Mouse (Mus musculus) common myeloid progenitor, adult 5-6 weeks (primary cell): ENCODE results near the gene Rdh13. TPM values are rescaled to one million over a fixed set of nuclear protein-coding genes. Genes with fewer than 3 reads are reported as not detected.
"Not testable (repeated sequence)": the region's sequence is repeated elsewhere in the genome, so short reads cannot be mapped to it uniquely, and the experiment has no call there.

Experiments
- ATAC-seq: replicated peaks from 2 replicates; pipeline ENCODE4 v1.8.0; 2016; ENCODE audit warnings: low read depth, mild to moderate bottlenecking, moderate TSS enrichment, inconsistent platforms; ENCODE audit not compliant: poor library complexity, severe bottlenecking
- total RNA-seq: library from RNA; stranded (forward); fragments of 200-1000, 187-1606 nt; gene quantifications from 2 replicates; pipeline ENCODE4 v1.2.3, GENCODE M21; 2017

Rdh13 gene
- total RNA-seq, 1 experiment from 2014 or later: 15.1 TPM

DNA sequence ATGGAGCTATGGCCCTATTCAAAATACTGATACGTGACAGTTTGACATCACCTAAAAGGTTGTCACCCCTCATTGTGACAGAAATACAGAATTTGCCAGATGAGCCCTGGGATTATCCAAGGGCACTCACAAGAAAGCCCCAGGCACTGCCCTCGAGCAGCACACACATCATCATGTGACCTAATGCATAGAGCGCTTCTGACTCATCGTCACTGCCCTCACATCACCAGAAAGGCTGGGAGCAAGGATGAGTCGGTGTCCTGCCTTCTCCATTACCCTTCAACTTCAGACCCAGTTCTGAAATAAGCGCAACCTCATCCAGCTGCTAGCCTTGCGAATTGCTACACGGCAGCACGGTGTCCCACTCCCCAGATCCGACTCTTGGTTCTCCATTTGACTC is 4.9 kb downstream of the Rdh13 start:
- no peak for ATAC-seq

DNA sequence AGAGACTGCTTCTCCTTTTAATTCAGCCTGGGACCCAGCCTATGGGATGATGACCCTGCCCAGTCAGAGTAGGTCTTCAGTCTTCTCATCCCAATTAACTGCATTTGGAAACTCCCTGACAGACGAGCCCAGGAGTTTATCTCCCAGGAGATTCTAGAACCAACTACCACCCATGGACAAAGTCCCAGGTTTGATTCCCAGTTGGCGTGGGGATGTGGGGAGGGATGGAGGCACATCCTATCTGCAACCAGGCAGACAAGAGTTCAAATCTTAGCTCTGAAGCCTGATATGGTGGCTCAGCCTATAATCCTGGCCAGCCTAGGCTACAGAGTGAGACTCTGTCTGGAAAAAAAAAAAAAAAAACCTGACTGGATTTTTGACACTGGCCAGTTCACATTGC is 7.7 kb downstream of the Rdh13 start:
- ATAC-seq: no peak

DNA sequence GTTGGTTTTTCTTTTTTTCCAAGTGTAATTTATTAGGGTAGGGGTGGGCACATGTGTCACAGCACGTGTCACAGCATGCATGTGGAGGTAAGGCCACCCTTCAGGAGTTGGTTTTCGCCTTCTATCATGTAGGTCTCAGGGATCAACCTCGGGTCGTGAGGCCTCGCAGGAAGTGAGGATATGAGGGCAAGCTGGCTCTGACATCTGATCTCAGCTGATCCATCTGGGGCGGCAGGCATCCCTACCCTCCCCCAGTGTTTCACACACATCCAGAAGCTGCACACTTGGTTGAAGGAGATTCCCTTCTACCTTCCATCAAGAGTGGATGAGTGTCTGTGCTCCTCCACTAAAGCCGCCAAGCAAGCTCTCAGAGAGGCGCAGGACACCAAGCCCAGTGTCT is 13.4 kb downstream of the Rdh13 start:
- ATAC-seq: no peak

DNA sequence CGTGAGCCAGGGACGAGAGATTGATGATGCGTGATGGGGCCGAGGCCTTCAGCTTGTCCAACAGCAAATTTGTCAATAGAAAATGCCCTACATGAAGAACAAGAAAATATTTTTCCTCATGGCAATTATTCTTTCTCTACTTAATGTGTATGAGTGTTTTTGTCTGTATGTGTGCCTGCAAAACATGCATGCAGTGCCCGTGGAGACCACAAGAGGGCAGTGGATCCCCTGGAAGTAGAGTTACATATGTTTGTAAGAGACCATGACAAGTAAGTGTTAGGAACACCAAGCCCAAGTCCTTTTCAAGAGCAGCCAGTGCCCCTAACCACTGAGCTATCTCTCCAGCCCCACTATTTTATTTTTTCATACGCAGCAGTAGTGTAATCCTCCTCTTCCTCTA is 13.9 kb downstream of the Rdh13 start:
- peak; percentile 28; the same call in 1 of the 2 replicates for ATAC-seq

DNA sequence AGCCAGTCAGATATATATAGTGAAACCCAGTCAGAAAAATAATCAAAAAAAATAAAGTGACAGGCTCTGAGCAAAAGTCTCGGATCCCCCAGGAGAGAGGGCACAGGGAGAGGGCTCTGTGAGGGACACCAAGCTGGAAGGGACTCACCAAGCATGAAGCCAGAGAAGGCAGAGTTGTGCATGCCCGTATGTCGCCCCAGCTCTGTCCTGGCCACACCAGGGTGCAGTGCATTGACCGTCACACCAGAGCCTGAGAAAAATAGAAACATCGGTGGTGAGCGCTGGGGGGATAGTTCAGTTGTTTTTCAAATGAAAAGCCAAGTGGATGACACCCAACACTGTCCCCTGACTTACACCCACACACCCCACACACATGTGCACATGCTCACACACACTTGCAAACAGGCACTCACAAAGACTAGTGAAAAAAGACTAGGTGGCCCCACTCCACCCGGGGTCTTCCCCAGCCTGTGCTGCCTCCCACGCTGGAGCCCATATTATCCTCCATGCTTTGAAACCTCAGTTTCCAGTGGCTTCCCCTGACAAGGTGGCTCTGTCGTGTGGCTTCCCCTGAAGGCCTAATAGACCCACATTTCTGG is 15.1 kb downstream of the Rdh13 start:
- ATAC-seq: no peak

DNA sequence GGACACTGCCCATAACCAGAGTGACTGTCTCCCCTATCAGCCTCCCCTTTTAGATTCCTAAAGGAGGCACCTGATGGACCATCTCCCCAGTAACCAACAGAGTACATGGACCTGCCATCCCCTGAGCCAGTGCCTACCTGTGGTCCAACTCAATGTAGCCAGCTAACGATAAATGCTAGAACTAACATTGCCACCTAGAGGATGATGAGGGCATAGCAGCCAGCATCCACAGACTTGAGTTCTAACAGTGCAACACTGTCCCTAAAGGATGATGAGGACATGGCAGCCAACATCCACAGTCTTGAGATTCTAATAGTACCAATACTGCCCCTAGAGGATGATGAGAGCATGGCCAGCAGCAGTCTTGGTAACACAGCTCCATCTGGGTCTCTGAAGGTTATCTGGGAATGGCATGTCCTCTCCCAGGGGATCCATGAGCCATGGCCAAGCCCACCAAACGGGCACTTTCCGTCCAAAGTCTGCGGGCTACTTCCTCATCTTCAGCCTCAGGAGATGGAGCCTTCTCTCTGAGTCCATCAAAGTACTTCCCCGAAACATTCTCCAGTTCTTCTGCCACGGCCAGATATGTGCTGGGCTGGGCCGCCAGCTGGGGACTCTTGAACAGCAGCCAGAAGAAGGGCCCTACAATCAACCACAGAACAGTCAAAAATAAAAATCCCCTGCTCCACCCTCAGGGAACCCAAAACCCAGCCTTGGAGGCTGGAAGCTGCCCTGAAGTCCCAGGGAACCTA is 18.1 kb downstream of the Rdh13 start:
- ATAC-seq: peak; percentile 86

DNA sequence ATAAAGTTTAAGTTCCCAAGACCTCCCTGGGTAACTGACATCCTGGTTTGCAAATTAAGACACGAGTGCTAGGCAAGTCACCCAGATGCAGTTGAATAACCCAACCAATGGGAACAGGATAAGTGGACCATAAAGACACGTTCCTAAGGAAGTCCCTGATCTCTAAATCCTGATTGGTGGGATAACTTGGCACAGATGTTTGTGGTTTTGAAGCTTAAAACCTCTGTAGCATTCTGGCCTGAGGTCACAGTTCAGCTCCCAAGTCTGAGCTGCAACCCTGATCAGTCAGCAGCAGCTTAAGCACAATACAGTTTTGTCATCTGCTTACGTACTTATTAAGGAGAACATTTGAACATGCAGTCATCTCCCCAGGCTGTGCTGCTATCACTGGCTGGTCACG is 25.2 kb downstream of the Rdh13 start:
- ATAC-seq: no peak

DNA sequence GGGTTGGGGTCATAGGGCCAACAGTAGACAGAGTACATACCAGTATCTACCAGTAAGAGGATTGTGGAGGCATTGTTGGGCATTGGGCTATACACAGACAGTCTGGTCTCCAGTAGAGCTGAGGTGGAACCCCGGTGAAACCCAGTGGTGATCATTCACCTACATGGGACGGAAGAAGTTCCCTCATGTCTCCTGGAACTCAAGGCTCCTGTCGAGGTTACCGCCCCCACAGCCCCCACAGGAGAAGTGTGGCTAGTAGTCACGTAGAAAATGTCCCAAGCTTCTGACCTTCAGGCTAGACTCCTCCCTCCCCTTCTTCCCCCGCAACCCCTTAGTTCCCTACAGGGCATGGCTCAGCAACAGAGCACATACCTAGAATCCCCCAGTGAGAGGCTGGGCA is 25.8 kb downstream of the Rdh13 start:
- ATAC-seq: no peak

DNA sequence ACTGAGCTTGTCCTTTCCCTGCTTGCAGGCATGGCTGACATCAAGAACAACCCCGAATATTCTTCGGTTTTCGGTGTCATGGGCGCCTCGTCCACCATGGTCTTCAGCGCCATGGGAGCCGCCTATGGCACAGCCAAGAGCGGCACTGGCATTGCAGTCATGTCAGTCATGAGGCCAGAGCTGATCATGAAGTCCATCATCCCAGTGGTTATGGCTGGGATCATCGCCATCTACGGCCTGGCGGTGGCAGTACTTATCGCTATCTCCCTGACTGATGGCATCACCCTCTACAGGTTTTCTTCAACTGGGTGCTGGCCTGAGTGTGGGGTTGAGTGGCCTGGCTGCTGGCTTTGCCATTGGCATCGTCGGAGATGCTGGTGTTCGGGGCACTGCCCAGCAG is 33.0 kb downstream of the Rdh13 start:
- ATAC-seq: not testable (repeated sequence)

DNA sequence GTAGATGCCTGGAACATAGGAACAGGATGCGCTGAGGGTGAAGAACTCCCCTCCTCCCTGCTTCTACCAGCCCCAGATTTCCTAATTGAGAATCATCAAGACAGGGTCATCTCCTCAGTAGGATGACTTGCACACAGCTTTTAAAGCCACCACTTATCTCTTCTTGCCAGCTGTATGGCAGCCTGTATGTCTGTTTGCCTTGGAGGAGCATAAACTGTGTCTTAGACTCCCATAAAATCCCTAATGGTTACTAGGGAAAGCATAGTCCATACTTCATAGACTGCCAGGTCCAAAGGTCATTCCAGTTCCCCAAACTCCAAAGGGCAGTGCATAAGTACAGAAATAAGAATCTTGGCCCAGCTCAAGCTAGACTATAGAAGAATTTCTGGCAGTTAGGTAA is 47.7 kb downstream of the Rdh13 start, which contains the start of gene Gp6:
Gene Gp6, minus strand, starts transcription at position 15 of the 400 bp plus-strand sequence.
- ATAC-seq: peak; percentile 50; the same call in 1 of the 2 replicates

Other genes starting within 250 kb of the Rdh13 start
- gene Lilra5, start 207.9 kb downstream of the Rdh13 start, total RNA-seq: not detected in 2 replicates
- gene Ncr1, start 107.9 kb downstream of the Rdh13 start, total RNA-seq: not detected in 2 replicates
- 0.15 TPM in 1 of 2 replicates, not detected in the other for gene Gp6, start 47.9 kb downstream of the Rdh13 start, total RNA-seq
- gene Eps8l1, start 15.0 kb upstream of the Rdh13 start, total RNA-seq: 4.2 and 5.6 TPM in 2 replicates
- 90.2 and 117 TPM in 2 replicates for gene Ppp1r12c, start 56.0 kb upstream of the Rdh13 start, total RNA-seq
- gene Tnnt1, start 70.7 kb upstream of the Rdh13 start, total RNA-seq: 6.1 and 6.6 TPM in 2 replicates
- 0.87 and 1.9 TPM in 2 replicates for gene Tnni3, start 78.6 kb upstream of the Rdh13 start, total RNA-seq
- 1.6 TPM in 1 of 2 replicates, not detected in the other for gene Dnaaf3, start 86.8 kb upstream of the Rdh13 start, total RNA-seq
- gene Syt5, start 101.9 kb upstream of the Rdh13 start, total RNA-seq: not detected in 2 replicates
- gene Ptprh, start 158.4 kb upstream of the Rdh13 start, total RNA-seq: not detected in 2 replicates
- gene Tmem86b, start 185.8 kb upstream of the Rdh13 start, total RNA-seq: 8.6 and 18.7 TPM in 2 replicates
- gene Ppp6r1, start 213.4 kb upstream of the Rdh13 start, total RNA-seq: 142 and 149 TPM in 2 replicates
- gene Hspbp1, start 239.4 kb upstream of the Rdh13 start, total RNA-seq: 28.6 and 43.6 TPM in 2 replicates
- gene Brsk1, start 245.0 kb upstream of the Rdh13 start, total RNA-seq: not detected in 2 replicates